Mouse (Mus musculus) neutrophil, adult 83 days (primary cell): ENCODE results near the gene Clec2l. TPM values are rescaled to one million over a fixed set of nuclear protein-coding genes. Genes with fewer than 3 reads are reported as not detected.

Experiments
- total RNA-seq, 2 experiments: library from RNA; stranded (reverse); gene quantifications; one replicate each; pipeline ENCODE4 v1.2.4; 2023

Clec2l gene
- not detected for total RNA-seq

DNA sequence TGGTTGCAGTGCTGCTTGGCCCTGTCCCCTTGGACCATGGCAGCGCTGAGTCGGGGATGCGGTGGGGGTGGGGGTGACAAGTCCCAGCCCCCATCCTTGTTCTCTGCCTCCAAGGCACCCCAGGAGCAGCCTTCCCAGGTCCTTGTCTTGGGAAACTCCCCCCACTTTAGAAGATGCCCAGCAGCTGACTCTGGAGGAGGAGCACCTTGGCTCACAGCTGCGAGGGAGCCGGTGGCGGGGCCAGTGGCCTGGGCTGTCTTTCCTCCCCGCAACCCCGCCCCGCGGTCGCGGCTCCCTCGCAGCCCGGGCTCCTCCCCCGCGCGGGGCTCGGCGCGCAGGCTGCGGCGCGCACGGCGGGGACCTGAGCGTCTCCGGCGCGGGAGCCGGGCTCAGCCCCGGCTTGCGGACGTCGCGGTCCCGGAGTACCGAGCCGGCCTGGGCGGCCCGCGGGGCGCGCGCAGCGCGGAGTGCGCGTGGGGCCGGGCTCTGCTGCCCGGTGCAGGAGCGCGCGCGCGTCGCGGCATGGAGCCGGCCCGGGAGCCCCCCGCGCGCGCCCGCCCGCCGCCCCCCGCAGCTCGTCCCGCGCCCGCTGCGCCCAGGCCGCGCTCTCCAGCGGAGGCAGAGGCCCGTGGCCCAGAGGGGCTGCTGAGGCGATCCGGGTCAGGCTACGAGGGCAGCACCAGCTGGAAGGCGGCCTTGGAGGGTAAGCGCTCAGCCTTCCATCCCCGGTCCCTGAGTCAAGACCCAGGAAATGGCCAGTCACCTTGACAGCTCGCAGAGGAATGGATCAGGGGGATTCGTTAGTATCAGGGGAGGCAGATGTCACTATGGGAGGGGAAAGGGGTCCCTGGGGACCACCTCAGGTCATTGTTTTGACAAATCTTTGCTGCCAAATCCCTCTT is at the start of gene Clec2l:
Gene Clec2l, plus strand, starts transcription at position 356 of the 902 bp plus-strand sequence.

DNA sequence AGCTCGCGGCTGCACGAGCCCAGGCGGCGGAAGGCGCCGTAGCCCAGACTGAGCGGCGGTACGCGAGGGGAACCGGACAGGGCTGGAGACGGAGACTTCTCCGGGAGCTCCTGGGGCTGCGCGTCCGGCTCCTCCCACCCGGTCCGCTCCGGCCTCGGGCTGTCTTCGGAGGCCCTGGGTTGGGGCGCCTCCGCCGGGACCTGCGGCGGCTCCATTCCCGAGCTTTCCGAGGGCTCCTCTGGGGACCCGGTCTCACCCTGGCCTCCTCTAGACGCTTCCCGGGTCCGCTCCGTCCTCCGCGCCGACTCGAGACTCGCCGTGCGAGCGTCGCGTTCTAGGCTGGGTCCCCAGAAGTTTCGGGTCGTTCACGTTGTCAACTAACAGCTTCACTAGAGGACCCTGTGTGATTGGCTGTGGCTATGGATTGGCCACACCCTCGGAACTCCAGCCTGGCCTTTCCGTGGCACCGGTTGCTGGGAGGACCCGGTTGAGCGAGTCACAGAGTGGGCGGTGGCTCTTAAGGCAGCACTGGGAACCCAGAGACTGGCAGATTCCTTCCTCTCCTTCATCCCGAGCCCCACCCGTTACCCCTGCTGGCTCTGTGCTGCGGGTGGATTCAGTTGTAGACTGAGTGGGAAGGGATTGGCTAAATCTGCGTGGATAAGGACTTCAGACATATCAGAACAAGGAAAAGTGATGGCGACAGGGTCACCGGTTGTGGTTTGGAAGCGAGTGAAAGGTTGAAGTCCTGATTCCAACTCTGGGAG is 25.8 kb upstream of the Clec2l start, which contains the start of gene Klrg2:
Gene Klrg2, minus strand, starts transcription at position 391 of the 767 bp plus-strand sequence.

Other genes with a start within 250 kb of the Clec2l start
- gene Ubn2, start 229.1 kb upstream of the Clec2l start, total RNA-seq: 10 to 100 TPM; 26.2 to 28.5 TPM
- gene Fmc1, start 129.6 kb upstream of the Clec2l start, total RNA-seq: 10 to 100 TPM; 20.5 to 23.4 TPM
- 100 to 1,000 TPM; 251 to 272 TPM for gene Luc7l2, start 111.7 kb upstream of the Clec2l start, total RNA-seq
- gene Klrg2, start 25.8 kb upstream of the Clec2l start, total RNA-seq: under 1 TPM in 1 of 2 experiments, not detected in 1; 0.11 TPM
- 10 to 100 TPM; 37.7 to 49.0 TPM for gene Tbxas1, start 212.3 kb downstream of the Clec2l start, total RNA-seq
- gene Hipk2, start 213.1 kb downstream of the Clec2l start, total RNA-seq: 10 to 100 TPM; 75.6 to 83.9 TPM